Mouse (Mus musculus): Measurements from ENCODE around the gene Fpgs. TPM values are rescaled to one million over a fixed set of nuclear protein-coding genes. Genes with fewer than 3 reads are reported as not detected.

Fpgs gene
- polyA plus RNA-seq, 2 experiments from 2014 or later = 3.8 to 6.2 TPM

Other genes with a start within 250 kb of the Fpgs start
- 10 to 100 TPM; 40.3 to 47.5 TPM for gene Fam102a, start 168.8 kb downstream of the Fpgs start, polyA plus RNA-seq (2017; shearing (Covaris generic))
- gene Dpm2, start 133.3 kb downstream of the Fpgs start, polyA plus RNA-seq (2017; shearing (Covaris generic)) = 100 to 1,000 TPM; 107 to 124 TPM
- not detected for gene Pip5kl1, start 129.3 kb downstream of the Fpgs start, polyA plus RNA-seq (2017; shearing (Covaris generic))
- not detected for gene 9430097D07Rik, start 128.5 kb downstream of the Fpgs start, polyA plus RNA-seq (2017; shearing (Covaris generic))
- 10 to 100 TPM; 30.7 to 39.8 TPM for gene St6galnac4, start 117.0 kb downstream of the Fpgs start, polyA plus RNA-seq (2017; shearing (Covaris generic))
- gene St6galnac6, start 104.4 kb downstream of the Fpgs start, polyA plus RNA-seq (2017; shearing (Covaris generic)) = 1 to 10 TPM; 2.5 to 3.4 TPM
- gene Ak1, start 82.4 kb downstream of the Fpgs start, polyA plus RNA-seq (2017; shearing (Covaris generic)) = under 1 TPM; 0.16 to 0.48 TPM
- not detected for gene Eng, start 57.5 kb downstream of the Fpgs start, polyA plus RNA-seq (2017; shearing (Covaris generic))
- 10 to 100 TPM; 26.2 to 26.4 TPM for gene Cdk9, start 8.9 kb upstream of the Fpgs start, polyA plus RNA-seq (2017; shearing (Covaris generic))
- gene Sh2d3c, start 16.9 kb upstream of the Fpgs start, polyA plus RNA-seq (2017; shearing (Covaris generic)) = 10 to 100 TPM; 62.2 to 84.6 TPM
- gene 6330409D20Rik, start 36.9 kb upstream of the Fpgs start, polyA plus RNA-seq (2017; shearing (Covaris generic)) = under 1 TPM in 1 of 2 experiments, not detected in 1; 0.99 TPM
- gene Tor2a, start 53.1 kb upstream of the Fpgs start, polyA plus RNA-seq (2017; shearing (Covaris generic)) = 10 to 100 TPM; 58.9 to 62.2 TPM
- gene Ttc16, start 71.5 kb upstream of the Fpgs start, polyA plus RNA-seq (2017; shearing (Covaris generic)) = under 1 TPM; 0.61 to 0.65 TPM
- 1 to 10 TPM; 4.9 to 6.3 TPM for gene Ptrh1, start 71.6 kb upstream of the Fpgs start, polyA plus RNA-seq (2017; shearing (Covaris generic))
- not detected for gene Cfap157, start 80.3 kb upstream of the Fpgs start, polyA plus RNA-seq (2017; shearing (Covaris generic))
- gene Stxbp1, start 143.1 kb upstream of the Fpgs start, polyA plus RNA-seq (2017; shearing (Covaris generic)) = 1 to 10 TPM; 2.4 to 2.9 TPM
- gene Fam129b, start 172.0 kb upstream of the Fpgs start, polyA plus RNA-seq (2017; shearing (Covaris generic)) = 1 to 10 TPM; 1.3 to 2.1 TPM

Data from activated CD4-positive, CD25-positive, alpha-beta regulatory T cell, adult 4 months (primary cell).